Mouse (Mus musculus): ENCODE data around the gene Glrx2. TPM values are rescaled to one million over a fixed set of nuclear protein-coding genes. Genes with fewer than 3 reads are reported as not detected.

The Glrx2 gene
- polyA plus RNA-seq, 1 experiment from 2014 or later, result 73.2 TPM

GRCm38 (mm10) chr1:143765801-143766200 is 49.7 kb downstream of the Glrx2 start:
- no peaks in the 10 kb centered on the region for H3K9me3 ChIP-seq (ENCODE audit: control insufficient read depth, low read depth, low read length)
- no peak overlapping the region for H3K27ac ChIP-seq (ENCODE audit: low read length)
- H3K4me1 ChIP-seq (ENCODE audit: control insufficient read depth, insufficient read depth, low read length), result no peaks in the 10 kb centered on the region
- no peak overlapping the region for H3K9ac ChIP-seq (replicated peaks; ENCODE audit: low read depth, low read length)
- peaks cover 27% of the 10 kb centered on the region for H3K36me3 ChIP-seq (ENCODE audit: control insufficient read depth, insufficient read depth, low read length)
- no peak for ATAC-seq (ENCODE audit: insufficient number of reproducible peaks, insufficient read depth, low FRiP score, low read depth)
- H3K27me3 ChIP-seq (ENCODE audit: control insufficient read depth, insufficient read depth, low read length), result no peaks in the 10 kb centered on the region
- 70% methylated on average over 4 of the region's 4 CpGs for WGBS
- no peak overlapping the region for H3K4me2 ChIP-seq (replicated peaks; ENCODE audit: low read depth, low read length)
- no peak overlapping the region for H3K4me3 ChIP-seq (ENCODE audit: low read depth, low read length)

GRCm38 (mm10) chr1:143766238-143766637 is 50.1 kb downstream of the Glrx2 start:
- Histone ChIP-seq H3K27ac (ENCODE audit: low read length) (no peak overlapping the region), H3K4me3 (ENCODE audit: low read depth, low read length) (no peak overlapping the region), H3K4me2 (replicated peaks; ENCODE audit: low read depth, low read length) (no peak overlapping the region), H3K36me3 (ENCODE audit: control insufficient read depth, insufficient read depth, low read length) (peaks cover 23% of the 10 kb centered on the region), H3K4me1 (ENCODE audit: control insufficient read depth, insufficient read depth, low read length) (no peaks in the 10 kb centered on the region), H3K27me3 (ENCODE audit: control insufficient read depth, insufficient read depth, low read length) (no peaks in the 10 kb centered on the region), H3K9me3 (ENCODE audit: control insufficient read depth, low read depth, low read length) (no peaks in the 10 kb centered on the region), H3K9ac (replicated peaks; ENCODE audit: low read depth, low read length) (no peak overlapping the region)
- no peak for ATAC-seq (ENCODE audit: insufficient number of reproducible peaks, insufficient read depth, low FRiP score, low read depth)
- WGBS, result 94% methylated on average over 6 of the region's 6 CpGs

- H3K4me2 ChIP-seq (replicated peaks; ENCODE audit: low read depth, low read length), result no peak overlapping the region
Observed at GRCm38 (mm10) chr1:143770444-143771109, 54.4 kb downstream of the Glrx2 start.

GRCm38 (mm10) chr1:143773082-143773481 is 56.9 kb downstream of the Glrx2 start:
- Histone ChIP-seq H3K4me1 (ENCODE audit: control insufficient read depth, insufficient read depth, low read length) (no peaks in the 10 kb centered on the region), H3K27me3 (ENCODE audit: control insufficient read depth, insufficient read depth, low read length) (no peaks in the 10 kb centered on the region), H3K9ac (replicated peaks; ENCODE audit: low read depth, low read length) (no peak overlapping the region), H3K36me3 (ENCODE audit: control insufficient read depth, insufficient read depth, low read length) (peaks cover 8% of the 10 kb centered on the region), H3K9me3 (ENCODE audit: control insufficient read depth, low read depth, low read length) (no peaks in the 10 kb centered on the region), H3K27ac (ENCODE audit: low read length) (no peak overlapping the region), H3K4me3 (ENCODE audit: low read depth, low read length) (no peak overlapping the region), H3K4me2 (replicated peaks; ENCODE audit: low read depth, low read length) (no peak overlapping the region)
- WGBS, result 54% methylated on average over 7 of the region's 7 CpGs
- no peak for ATAC-seq (ENCODE audit: insufficient number of reproducible peaks, insufficient read depth, low FRiP score, low read depth)

More at GRCm38 (mm10) chr1:143770444-143771109, 54.4 kb downstream of the Glrx2 start:
- 56% methylated on average over 20 of the region's 20 CpGs for WGBS
- Histone ChIP-seq H3K9ac (replicated peaks; ENCODE audit: low read depth, low read length) (no peak overlapping the region), H3K9me3 (ENCODE audit: control insufficient read depth, low read depth, low read length) (no peaks in the 10 kb centered on the region), H3K27me3 (ENCODE audit: control insufficient read depth, insufficient read depth, low read length) (no peaks in the 10 kb centered on the region), H3K36me3 (ENCODE audit: control insufficient read depth, insufficient read depth, low read length) (peaks cover 16% of the 10 kb centered on the region), H3K4me1 (ENCODE audit: control insufficient read depth, insufficient read depth, low read length) (no peaks in the 10 kb centered on the region), H3K27ac (ENCODE audit: low read length) (no peak overlapping the region), H3K4me3 (ENCODE audit: low read depth, low read length) (no peak overlapping the region)
- ATAC-seq (ENCODE audit: insufficient number of reproducible peaks, insufficient read depth, low FRiP score, low read depth), result peak; percentile 58; the same call in 1 of the 2 replicates

GRCm38 (mm10) chr1:143773909-143774308 is 57.8 kb downstream of the Glrx2 start:
- H3K9me3 ChIP-seq (ENCODE audit: control insufficient read depth, low read depth, low read length), result no peaks in the 10 kb centered on the region
- no peak overlapping the region for H3K4me3 ChIP-seq (ENCODE audit: low read depth, low read length)
- no peak overlapping the region for H3K27ac ChIP-seq (ENCODE audit: low read length)
- ATAC-seq (ENCODE audit: insufficient number of reproducible peaks, insufficient read depth, low FRiP score, low read depth), result no peak
- H3K9ac ChIP-seq (replicated peaks; ENCODE audit: low read depth, low read length), result no peak overlapping the region
- no peak overlapping the region for H3K4me2 ChIP-seq (replicated peaks; ENCODE audit: low read depth, low read length)
- no peaks in the 10 kb centered on the region for H3K27me3 ChIP-seq (ENCODE audit: control insufficient read depth, insufficient read depth, low read length)
- H3K36me3 ChIP-seq (ENCODE audit: control insufficient read depth, insufficient read depth, low read length), result peaks cover 8% of the 10 kb centered on the region
- 61% methylated on average over 6 of the region's 6 CpGs for WGBS
- 0 out of 2 replicates have a peak, but pooled peaks cover 3% of the 10 kb centered on the region for H3K4me1 ChIP-seq (ENCODE audit: control insufficient read depth, insufficient read depth, low read length)

GRCm38 (mm10) chr1:143776446-143777411 is 60.6 kb downstream of the Glrx2 start, which contains the start of the genes Trove2 and Uchl5:
Trove2 (minus strand) TSS chr1:143777068.
Uchl5 (plus strand) TSS chr1:143777272.
- H3K36me3 ChIP-seq (ENCODE audit: control insufficient read depth, insufficient read depth, low read length), result no peaks in the 10 kb centered on the region
- H3K27me3 ChIP-seq (ENCODE audit: control insufficient read depth, insufficient read depth, low read length), result no peaks in the 10 kb centered on the region
- peak within 1 kb of the TSS; percentile 63 for H3K27ac ChIP-seq (ENCODE audit: low read length)
- H3K4me3 ChIP-seq (ENCODE audit: low read depth, low read length), result peak within 1 kb of the TSS; percentile 89
- WGBS, result 0% methylated on average over 68 of the region's 84 CpGs
- H3K4me1 ChIP-seq (ENCODE audit: control insufficient read depth, insufficient read depth, low read length), result 0 out of 2 replicates have a peak, but pooled peaks cover 3% of the 10 kb centered on the region
- ATAC-seq (ENCODE audit: insufficient number of reproducible peaks, insufficient read depth, low FRiP score, low read depth), result peak; percentile 96
- peak within 1 kb of the TSS; percentile 87 for H3K9ac ChIP-seq (replicated peaks; ENCODE audit: low read depth, low read length)
- H3K9me3 ChIP-seq (ENCODE audit: control insufficient read depth, low read depth, low read length), result no peaks in the 10 kb centered on the region
- peak within 1 kb of the TSS; percentile 87 for H3K4me2 ChIP-seq (replicated peaks; ENCODE audit: low read depth, low read length)

- peak; percentile 35; the same call in 1 of the 2 replicates for ATAC-seq (ENCODE audit: insufficient number of reproducible peaks, insufficient read depth, low FRiP score, low read depth)
- H3K4me1 ChIP-seq (ENCODE audit: control insufficient read depth, insufficient read depth, low read length), result 0 out of 2 replicates have a peak, but pooled peaks cover 3% of the 10 kb centered on the region
- peak overlapping the region; percentile 63 for H3K27ac ChIP-seq (ENCODE audit: low read length)
- peak overlapping the region; percentile 87 for H3K4me2 ChIP-seq (replicated peaks; ENCODE audit: low read depth, low read length)
- H3K9ac ChIP-seq (replicated peaks; ENCODE audit: low read depth, low read length), result peak overlapping the region; percentile 87
- H3K9me3 ChIP-seq (ENCODE audit: control insufficient read depth, low read depth, low read length), result no peaks in the 10 kb centered on the region
- H3K27me3 ChIP-seq (ENCODE audit: control insufficient read depth, insufficient read depth, low read length), result no peaks in the 10 kb centered on the region
- WGBS, result 1% methylated on average over 39 of the region's 39 CpGs
- no peaks in the 10 kb centered on the region for H3K36me3 ChIP-seq (ENCODE audit: control insufficient read depth, insufficient read depth, low read length)
- peak overlapping the region; percentile 89 for H3K4me3 ChIP-seq (ENCODE audit: low read depth, low read length)
Observed at GRCm38 (mm10) chr1:143777558-143778218, 61.5 kb downstream of the Glrx2 start.
